Mouse (Mus musculus): ENCODE data around the gene Elfn2.

Gene Elfn2

DNA sequence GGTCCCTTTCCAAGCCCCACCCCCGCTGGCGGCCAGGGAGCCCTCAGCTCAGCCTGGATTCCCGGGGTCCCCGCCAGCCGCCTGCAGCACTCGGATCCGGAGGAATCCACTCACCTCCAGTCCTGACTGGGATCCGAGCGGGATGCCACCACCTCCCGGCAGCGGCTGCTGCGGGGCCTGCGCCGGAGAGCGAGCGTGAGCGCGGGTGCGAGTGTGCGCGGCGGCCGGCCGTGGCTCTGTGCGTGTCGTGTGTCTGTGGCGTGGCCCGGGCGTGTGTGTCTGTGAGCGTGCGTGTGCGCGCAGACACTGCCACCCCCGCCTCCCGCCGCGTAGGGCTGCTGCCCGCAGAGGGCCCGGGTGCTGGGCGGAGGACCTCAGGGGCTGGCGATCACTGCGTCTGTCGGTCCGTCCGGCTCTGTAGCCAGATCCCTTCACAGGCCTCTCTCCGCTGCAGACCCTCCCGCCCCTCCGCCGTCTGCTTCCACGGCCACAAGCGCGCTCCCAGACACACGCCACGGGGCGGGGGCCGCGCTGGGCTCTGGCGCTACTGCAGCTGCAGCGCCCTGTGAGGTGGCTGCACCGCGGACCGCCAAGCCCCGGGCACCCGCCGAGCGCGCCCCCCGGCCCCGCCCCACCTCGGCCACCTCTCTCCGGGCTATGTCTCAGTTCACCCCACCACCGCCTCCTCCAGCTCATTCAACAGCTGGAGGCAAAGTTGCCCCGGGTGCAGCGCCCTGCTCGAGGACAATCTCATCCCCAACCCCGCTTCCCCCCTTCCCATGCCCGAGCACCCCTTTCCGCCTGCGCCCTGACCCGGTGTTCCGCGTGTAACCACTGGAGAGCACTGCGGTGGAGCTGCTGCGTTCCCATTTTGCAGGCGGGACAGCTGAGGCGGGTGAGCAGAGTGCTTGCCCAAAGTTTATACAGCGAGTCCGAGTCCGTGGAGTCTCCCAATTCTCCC, at the start of gene Elfn2:
TSS of gene Elfn2 (minus strand) at position 482 of the 961 bp plus-strand sequence.
- no peak for DNase-seq (ENCODE audit: low read depth)

DNA sequence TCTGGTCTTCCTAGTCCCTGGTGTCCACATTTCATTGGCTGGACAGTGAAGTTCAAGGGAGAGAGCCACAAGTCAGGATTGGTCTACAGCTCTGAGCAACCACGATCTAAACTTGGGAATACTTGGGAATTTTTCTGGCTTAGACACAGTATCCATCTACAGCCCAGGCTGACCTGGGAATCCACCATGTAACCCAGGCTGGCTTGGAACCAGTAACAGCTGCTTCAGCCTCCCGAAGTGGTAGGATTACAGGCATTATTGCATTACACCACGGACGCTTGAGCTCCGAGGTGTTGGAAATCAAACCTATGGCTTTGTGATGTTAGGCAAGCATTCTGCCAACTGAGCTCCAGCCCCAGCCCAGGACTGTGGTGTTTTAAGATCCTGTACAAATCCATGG, 45.1 kb upstream of the Elfn2 start:
- no peak for DNase-seq (ENCODE audit: low read depth)

DNA sequence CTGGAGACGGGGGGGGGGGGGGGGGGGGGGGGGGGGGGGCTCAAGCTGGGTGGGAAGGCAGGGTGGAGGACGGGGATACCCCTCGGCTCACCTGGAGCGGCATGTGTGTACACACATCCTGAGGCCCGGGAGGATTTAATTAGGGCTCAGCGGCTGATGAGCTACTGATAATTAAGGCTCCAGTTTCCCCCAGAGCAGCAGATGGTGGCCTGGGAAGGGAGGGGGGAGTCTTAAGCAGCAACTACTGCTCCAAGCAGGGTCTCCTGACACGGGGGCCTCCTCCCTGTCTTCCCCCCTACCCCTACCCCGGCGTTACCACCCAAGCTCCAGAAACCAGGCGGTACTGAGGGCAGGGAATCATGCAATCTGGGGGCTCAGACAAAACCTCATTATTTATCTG, 44.6 kb upstream of the Elfn2 start:
- no peak for DNase-seq (ENCODE audit: low read depth)

DNA sequence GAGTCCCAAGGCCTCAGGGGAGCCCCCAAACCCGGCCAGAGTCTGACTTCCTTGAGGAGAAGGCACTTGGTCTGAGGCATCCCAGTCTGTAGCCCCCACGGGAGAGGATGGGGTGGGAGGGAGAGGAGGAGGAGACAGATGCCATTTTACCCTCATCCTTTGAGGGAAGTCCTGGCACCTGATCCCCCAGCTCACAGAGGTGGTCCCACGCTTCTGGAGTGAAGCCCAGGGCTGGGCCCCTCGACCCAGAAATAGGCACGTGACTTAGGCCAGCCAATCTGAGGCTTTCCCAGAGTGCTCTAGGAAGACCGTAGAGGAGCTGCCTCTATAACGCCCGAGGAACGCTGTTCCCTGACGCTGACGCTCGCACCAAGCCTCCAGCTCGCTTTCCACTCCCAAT, 42.5 kb upstream of the Elfn2 start:
- no peak for DNase-seq (ENCODE audit: low read depth)

DNA sequence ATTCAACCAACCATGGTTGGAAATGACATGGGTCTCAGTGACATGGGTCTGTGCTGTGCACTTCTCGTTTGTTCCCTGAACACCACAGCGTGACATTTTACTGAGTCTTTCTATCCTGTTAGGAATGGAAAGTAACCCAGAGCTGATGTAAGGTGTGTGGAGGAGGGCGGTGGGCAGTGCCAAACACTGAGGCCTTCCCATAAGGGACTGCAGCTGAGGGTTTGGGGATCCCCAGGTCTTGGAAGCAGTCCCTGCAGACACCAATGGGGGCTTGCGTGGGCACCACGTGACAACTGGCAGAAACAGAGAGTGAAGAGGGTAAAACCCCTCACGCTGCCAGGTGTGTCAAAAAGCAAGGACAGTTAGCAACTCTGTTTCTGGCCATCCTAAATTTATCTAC, 39.6 kb upstream of the Elfn2 start:
- DNase-seq (ENCODE audit: low read depth), result no peak

DNA sequence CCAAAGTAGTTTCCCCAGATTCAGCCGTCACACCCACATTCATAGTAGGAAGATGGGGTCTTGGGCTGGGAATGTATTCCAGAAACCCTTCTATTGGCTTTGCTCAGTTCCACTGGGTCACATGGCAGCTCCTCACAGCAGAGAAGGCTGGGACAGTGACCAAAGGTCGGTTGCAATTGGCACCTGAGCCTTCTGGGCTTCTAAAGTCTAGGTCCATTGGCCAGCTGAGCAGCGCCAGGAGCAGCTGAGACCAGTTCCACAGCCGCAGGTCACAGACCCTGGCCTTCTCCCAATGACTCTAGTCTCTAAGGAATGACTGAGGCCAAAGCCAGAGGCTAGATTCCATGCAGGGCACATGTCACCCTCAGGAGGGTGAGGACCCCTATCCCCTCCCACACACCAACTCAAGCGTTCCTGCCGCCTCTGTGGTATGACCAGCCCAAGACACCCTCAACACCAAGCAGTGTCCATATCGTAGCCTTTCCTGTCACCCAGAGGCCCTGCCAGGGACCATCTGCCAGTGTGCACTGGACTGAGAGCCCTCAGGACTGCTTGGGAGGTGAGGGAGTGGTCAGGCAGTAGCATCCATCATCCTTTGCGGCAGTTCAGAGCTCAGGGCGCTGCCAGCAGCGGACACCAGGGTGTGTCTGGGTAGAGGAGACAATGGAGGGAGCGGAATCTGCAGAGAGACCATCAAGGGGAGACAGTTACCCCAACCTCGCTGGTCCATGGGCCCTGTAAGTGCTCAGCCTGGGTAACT, 37.6 kb upstream of the Elfn2 start:
- DNase-seq (ENCODE audit: low read depth), result no peak

DNA sequence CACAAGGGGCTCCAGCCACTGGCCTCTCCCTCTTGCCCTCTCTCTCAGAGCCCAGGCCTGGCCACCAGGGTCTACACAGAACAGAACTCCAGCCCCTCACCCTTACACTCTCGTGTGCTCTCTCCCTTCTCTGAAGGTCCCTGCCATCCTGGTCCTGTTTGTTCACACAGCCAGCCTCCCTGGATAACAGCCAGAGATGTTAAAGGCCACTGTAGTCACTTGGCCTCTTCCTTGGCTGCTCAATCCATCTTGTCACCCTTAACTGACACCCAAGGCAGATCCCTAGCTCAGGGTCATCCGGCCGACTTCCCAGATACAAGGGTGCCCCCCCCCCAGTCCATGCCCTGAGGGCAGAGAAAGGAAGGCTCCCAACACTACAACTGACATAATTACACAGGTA, 36.7 kb upstream of the Elfn2 start:
- DNase-seq (ENCODE audit: low read depth), result no peak

DNA sequence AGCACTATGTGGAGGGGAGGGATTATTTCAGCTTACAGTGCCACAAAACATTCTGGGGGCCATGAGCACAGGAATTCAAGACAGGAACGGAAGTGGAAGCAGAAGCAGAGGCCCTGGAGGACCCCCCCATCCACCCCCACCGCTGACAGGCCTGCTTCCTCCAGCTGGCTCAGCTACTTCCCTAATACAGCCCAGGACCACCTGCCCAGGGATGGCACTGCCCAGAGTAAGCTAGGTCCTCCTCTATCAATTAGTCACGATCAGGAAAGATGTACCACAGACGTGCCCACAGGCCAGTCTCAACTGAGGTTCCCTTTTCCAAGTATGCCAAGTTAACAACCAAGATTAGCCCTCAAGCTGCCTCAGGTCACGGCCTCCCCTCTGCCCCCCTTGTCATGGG, 35.6 kb upstream of the Elfn2 start:
- no peak for DNase-seq (ENCODE audit: low read depth)

DNA sequence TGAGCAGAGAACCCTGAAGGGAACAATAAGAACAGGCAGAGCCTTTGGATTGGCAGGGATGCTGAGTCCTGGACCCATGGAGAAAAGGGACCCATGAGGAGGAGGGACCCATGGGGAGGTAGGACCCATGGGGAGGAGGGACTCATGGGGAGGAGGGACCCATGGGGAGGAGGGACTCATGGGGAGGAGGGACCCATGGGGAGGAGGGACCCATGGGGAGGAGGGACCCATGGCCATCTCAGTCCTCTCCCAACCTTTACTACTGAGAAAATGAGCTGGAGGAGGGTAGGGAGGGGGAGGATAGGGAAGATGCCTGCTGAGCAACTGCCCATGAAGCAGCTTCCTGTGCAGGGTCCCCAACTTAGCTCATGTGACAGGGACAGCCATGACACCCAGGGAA, 34.4 kb upstream of the Elfn2 start:
- no peak for DNase-seq (ENCODE audit: low read depth)

DNA sequence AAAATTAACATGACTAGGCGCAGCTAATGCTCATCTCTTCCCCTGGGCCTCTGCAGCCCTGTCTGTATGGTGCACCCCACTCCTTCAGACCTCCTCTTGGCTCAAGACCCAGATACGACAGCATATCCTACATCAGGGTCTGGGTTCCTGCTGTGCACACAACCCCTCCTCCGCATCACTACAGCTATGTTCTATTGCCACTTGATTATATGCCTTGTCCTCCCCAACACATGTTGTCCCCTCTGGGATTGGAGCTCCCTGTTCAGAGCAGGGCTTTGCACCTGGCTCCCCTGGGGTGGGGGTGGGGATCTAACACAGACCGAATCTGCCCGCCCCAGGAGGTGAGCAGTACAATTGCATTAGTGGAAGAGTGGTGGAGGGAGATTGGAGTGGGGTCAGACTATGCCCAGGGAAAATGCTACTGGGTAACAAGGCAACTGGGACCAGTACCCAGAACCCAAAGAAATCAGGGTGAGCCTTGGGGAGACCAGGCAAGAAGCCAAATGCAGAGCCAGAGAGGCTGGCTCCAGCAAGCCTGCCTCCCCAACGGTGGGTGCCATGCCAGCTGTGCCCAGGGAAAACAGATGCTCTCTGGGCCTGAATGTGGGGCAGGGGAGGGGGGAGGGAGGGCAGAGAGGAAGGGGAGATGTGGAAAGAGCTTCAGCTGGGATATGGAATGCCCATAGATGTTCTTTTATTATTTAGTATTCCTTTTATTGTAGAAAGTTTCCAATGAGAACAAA, 32.2 kb upstream of the Elfn2 start:
- DNase-seq (ENCODE audit: low read depth), result no peak

DNA sequence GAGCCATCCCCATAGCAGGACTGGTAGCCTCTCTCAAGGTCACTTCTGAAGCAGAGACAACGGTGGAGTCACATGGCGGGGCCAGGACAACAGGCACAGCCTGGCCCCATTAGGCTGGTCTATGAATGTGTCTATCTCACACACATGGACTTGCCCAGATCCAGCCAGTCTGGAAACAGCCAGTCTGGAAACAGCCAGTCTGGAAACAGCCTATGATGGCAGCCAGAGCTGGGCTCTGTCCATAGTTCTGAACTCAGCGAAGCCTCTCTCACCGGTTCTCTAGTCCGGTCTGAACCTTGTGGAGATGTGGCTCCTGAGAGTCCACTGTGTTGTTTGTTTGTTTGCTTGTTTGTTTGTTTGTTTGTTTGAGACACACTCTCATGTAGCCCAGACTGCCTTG, 31.3 kb upstream of the Elfn2 start:
- no peak for DNase-seq (ENCODE audit: low read depth)

DNA sequence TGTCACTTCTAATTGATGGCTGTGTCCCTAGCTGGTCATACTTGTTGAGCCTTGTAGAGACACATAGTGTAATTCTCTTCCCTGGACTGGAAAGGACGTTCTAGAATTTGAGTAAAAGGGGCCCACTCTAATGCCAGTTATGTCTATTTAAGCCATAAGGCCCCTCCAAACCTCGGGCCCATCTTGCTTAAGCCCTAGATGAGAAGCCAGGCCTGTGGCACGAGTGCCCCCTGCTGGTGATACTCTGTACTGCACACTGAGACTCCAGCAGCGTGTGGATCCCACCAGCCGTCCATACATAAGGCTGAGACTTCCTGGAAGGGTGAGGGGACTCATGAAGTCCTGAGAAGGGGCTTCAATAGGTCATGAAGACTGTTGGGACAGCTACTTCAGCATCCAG, 25.6 kb upstream of the Elfn2 start:
- DNase-seq (ENCODE audit: low read depth), result no peak

DNA sequence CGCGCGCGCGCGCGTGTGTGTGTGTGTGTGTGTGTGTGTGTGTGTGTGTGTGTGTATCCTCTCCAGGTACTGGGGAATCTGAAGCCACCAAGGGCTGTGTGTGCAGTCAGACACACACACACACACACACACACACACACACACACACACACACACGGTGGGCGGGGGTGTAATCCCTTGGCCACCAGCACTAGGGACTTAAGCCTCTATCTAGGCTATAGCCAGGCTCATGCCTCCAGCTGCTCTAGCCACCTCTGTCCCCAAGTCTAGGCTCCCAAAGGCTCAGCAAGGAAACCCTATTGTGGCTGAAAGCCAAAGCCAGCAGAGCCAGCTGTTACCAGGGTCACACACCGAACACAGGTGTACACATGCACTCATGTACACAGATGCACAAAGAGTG, 24.3 kb upstream of the Elfn2 start:
- no peak for DNase-seq (ENCODE audit: low read depth)

DNA sequence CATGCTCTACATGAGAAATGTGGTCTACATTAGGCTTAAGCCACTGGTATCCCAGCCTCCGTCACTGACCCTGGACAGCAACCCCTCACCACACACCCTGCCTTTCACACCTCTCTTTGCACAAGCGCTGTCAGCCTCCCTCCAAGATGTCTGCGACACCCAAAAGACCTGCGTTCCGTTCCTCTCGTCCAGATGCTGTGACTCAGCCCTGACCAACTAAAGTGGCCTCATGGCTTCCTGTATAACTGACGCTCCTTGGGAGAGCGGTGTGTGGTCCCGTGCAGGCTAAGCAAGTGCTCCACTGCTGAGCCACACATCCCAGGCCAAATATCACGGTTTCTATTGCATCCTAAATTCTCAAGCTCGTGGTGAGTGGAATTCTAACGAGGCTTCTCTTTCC, 22.1 kb upstream of the Elfn2 start:
- DNase-seq (ENCODE audit: low read depth), result no peak

DNA sequence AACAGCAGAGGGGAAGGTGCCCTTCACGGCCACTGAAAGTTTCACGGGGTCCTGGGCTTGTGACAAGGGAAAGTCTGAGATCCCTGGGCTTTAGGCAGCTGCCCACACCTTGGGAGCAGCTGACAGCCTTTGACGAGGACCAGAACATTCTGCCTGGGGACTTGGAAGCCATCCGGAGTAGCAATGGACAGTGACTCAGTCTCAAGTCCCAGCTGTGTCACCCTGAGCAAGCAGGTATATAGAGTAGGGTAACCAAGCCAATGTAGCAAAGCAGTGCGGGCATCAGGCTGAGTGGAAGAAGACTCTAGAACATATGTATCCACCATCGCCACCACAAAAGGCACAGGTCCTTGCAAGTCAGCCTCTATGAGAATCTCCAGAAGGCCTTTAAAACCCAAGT, 18.6 kb upstream of the Elfn2 start:
- no peak for DNase-seq (ENCODE audit: low read depth)

DNA sequence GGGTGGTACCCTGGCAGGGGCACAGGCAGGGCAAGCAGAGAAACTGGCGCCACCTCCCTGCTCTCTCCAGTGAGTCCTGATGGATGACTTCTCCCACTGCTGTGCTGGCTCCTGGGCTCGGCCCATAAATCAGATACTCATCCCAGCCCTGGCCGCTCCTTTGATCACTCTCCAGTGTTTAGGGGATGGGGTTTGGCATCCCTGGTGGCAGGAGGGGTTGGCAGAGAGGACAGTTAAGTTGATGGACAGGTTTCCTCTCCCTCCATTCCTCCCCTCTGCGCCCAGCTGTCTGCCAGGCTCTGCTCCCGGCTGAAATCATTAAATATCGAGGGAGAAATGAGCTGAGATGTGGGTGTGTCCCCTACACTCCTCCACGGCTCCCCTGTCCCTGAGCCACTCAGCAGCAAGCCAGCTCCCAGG, 18.1 kb upstream of the Elfn2 start:
- no peak for DNase-seq (ENCODE audit: low read depth)

DNA sequence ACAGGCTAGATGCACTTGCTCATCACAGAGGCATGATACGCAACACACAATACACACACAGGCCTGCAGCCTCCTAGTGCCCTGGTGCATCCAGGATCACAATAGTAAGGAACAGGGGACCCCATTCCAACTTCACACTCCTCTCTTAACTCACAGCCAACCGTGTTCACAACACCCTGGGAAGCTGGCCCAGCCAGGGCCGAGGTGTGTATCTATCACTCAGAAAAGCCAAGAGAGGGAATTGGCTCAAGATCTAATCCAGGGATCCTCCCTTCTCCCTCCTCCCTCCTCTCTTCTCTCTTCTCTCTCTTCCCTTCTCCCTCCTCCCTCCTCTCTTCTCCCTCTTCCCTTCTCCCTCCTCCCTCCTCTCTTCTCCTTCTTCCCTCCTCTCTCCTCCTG, 17.6 kb upstream of the Elfn2 start:
- DNase-seq (ENCODE audit: low read depth), result no peak

DNA sequence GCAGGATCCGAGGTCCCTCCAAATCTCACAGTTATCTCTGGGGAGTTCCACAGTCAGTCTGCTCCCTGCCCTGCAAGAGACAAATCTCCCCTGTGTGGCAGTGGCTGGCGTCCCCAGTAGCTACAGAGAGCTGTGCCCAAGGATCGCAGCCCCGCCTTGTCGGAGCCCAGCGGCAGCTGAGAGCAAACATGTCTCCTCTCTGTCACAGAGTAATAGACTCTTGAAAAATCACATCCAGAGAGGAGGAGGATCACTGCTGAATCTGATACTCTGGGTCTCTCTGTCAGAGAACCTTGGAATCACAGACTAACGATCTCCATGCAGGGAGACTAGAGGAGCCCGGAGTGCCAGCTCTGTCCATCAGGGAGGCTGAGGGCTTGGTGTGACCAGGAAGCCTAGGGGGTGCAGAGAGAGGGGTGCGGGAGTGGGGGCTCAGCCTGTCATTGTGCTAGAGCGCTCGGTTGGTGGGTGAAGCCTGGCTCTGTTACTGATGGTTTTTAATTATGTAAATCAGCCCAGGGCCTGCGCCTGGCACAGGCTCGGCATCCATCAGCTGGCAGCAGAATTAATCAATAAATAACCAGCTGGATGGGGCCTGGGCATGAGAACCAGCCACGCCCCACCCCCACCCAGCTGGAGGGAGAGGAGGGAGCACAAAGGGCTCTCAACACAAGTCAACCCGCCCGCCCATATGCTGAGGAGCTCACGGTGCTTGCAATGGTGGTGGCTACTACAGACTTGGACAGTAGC, 17.0 kb upstream of the Elfn2 start:
- DNase-seq (ENCODE audit: low read depth), result no peak

DNA sequence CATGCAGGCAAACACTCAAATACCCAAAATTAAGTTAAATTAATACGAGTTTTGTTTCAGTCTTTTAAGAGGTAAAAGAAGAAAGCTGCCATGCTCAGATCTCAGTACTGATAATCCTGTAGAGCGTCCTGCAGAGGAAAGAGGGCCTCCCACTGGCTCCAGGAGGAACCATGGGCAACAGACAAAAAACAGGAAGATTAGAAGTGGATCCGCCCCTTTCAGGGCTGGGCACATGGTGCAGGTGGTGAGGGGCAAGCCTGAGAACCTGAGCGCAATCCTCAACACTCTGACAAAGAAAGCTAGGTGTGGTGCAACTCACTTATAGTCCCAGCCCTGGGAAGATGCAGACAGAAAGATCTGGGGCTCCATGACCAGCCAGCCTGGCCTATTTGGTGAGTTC, 13.3 kb upstream of the Elfn2 start:
- no peak for DNase-seq (ENCODE audit: low read depth)

DNA sequence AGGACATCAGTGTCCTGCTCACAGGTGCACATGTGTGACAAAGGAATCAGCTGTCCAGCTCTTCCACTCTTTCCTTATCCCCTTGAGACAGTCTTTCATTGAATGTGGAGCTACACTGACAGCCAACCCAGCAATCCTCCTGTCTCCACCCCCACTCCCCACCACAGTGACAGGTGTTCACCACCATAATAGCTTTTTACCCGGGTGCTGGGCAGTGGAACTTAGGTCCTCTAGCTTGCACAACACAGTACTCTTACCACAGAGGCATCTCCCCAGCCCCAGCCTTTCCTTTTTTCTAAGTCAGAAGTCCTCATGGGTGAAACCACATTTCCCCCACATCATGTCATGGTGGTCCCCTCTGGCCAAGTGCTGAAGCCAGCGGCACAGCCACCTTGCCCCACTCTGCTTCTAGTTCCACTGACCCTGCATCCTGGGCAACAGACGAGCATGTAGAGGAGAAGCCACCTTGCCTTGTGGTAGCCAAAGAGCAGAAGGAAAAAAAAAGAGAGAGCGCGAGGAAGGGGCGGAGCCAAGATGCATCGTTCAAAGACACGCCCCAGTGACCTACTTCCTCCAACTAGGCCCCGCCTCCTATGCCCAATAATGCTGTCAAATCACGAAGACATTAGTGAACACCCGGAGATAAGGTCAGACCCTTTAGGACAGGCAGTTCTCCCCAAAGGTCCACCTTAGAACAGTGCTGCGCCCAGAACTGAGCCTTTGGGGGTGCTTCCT, 11.9 kb upstream of the Elfn2 start:
- no peak for DNase-seq (ENCODE audit: low read depth)

DNA sequence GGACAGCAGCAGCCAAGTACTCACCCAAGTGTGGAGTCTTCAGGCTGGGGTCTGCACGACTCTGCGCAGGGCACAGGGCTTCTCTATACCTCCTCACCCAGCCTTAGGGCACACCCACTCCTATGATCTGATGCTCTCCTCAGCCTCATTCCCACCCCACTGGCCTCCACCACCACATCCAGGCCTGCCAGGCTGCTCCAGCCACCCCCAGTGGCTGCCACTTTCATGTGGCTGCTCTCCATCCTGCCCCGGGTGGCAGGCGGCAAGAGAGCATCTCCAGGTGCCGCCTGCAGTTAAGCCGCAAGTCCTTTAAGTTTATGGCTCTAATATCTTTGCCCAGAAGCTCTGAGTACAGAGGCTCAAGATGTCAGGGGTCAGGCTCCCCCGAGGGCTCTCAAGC, 8.1 kb upstream of the Elfn2 start:
- DNase-seq (ENCODE audit: low read depth), result no peak

Measured in c-Kit-positive CD71-positive TER-119-negative erythroid progenitor cells, embryonic 14.5 days (primary cell).